Comparison of ENCODE assay signal across 8 mouse cellular contexts in genomic region chr3:54734411-54735246, GRCm38 (mm10). TPM values are rescaled to one million over a fixed set of nuclear protein-coding genes. Genes with fewer than 3 reads are reported as not detected.
DNase-seq lines count a peak whose midpoint lies in the region; ATAC-seq lines count a peak whose summit lies in the region.

No protein-coding gene starts in this region.

- peaks cover 46% of the 10 kb centered on the region for H3K4me1 ChIP-seq in megakaryocyte, embryonic 14.5 days

- peaks cover 63% of the 10 kb centered on the region for H3K36me3 ChIP-seq in megakaryocyte, embryonic 14.5 days (replicated peaks; ENCODE audit: low read length)

- peak; percentile 92 to 96 for DNase-seq in adrenal gland, adult (ENCODE audit: inconsistent age in 2 of 2, low spot score in 1 of 2)
- DNase-seq in embryo, embryonic 10.5 days (ENCODE audit: low spot score): peak; percentile 89
- DNase-seq in gastrocnemius, postnatal 14 days: peak; percentile 89
- DNase-seq in left cerebral cortex, adult 9 months (ENCODE audit: low spot score in 2 of 2): peak; percentile 65 to 85
- DNase-seq in right cerebral cortex, adult 2 months (ENCODE audit: low spot score in 2 of 2): peak; percentile 87 to 88
- peak; percentile 88 for DNase-seq in urinary bladder, postnatal 14 days (ENCODE audit: low spot score)

- H3K27me3 ChIP-seq in megakaryocyte, embryonic 14.5 days (replicated peaks): no peaks in the 10 kb centered on the region

- no peaks in the 10 kb centered on the region for H3K9me3 ChIP-seq in megakaryocyte, embryonic 14.5 days

- peak; percentile 74 for ATAC-seq in inflammation-experienced regulatory T-cells, adult 6 months

- peak overlapping the region; percentile 96 for H3K4me3 ChIP-seq in megakaryocyte, embryonic 14.5 days (replicated peaks)

- intact Hi-C loops in gastrocnemius, postnatal 14 days (cut with DNase I; ENCODE audit: low total_unique reads): loop anchor here (5.0 kb wide), 1 partner anchor 333 kb away; no protein-coding TSS in a partner anchor

RNA-seq across cellular contexts. Expression of gene Exosc8, which starts 0.6 kb away (rescaled TPM):
- 10 to 100 TPM; 10.1 to 11.7 TPM for total RNA-seq in gastrocnemius, postnatal 14 days (2021)
- 100 to 1,000 TPM; 228 to 264 (median 247) TPM for polyA plus RNA-seq in inflammation-experienced regulatory T-cells, adult 6 months (2017; shearing (Covaris generic))
- 33.9 TPM in 1 of 2 replicates, not detected in the other for polyA plus RNA-seq in megakaryocyte, embryonic 14.5 days (2012; ENCODE audit: insufficient read depth, low replicate concordance)

RNA-seq across cellular contexts. Expression of gene Alg5, which starts 0.7 kb away (rescaled TPM):
- 10 to 100 TPM in 1 of 2 experiments, 1 to 10 TPM in 1; 8.1 to 11.7 TPM for total RNA-seq in gastrocnemius, postnatal 14 days (2021)
- polyA plus RNA-seq in inflammation-experienced regulatory T-cells, adult 6 months (2017; shearing (Covaris generic)): 10 to 100 TPM; 71.1 to 93.1 (median 79.9) TPM
- 1.5 TPM in 1 of 2 replicates, not detected in the other for polyA plus RNA-seq in megakaryocyte, embryonic 14.5 days (2012; ENCODE audit: insufficient read depth, low replicate concordance)

RNA-seq across cellular contexts. Expression of gene Gm21958, which starts 20.5 kb away (rescaled TPM):
- not detected for total RNA-seq in gastrocnemius, postnatal 14 days (2021)
- 1 to 10 TPM in 2 of 3 experiments, not detected in 1; 1.1 TPM for polyA plus RNA-seq in inflammation-experienced regulatory T-cells, adult 6 months (2017; shearing (Covaris generic))
- not detected in 2 replicates for polyA plus RNA-seq in megakaryocyte, embryonic 14.5 days (2012; ENCODE audit: insufficient read depth, low replicate concordance)

RNA-seq across cellular contexts. Expression of gene Smad9, which starts 20.8 kb away (rescaled TPM):
- under 1 TPM; 0.11 to 0.39 TPM for total RNA-seq in gastrocnemius, postnatal 14 days (2021)
- not detected for polyA plus RNA-seq in inflammation-experienced regulatory T-cells, adult 6 months (2017; shearing (Covaris generic))
- not detected in 2 replicates for polyA plus RNA-seq in megakaryocyte, embryonic 14.5 days (2012; ENCODE audit: insufficient read depth, low replicate concordance)

RNA-seq across cellular contexts. Expression of gene Supt20, which starts 42.0 kb away (rescaled TPM):
- total RNA-seq in gastrocnemius, postnatal 14 days (2021): 10 to 100 TPM; 13.3 to 15.0 TPM
- 100 to 1,000 TPM; 167 to 260 (median 233) TPM for polyA plus RNA-seq in inflammation-experienced regulatory T-cells, adult 6 months (2017; shearing (Covaris generic))
- polyA plus RNA-seq in megakaryocyte, embryonic 14.5 days (2012; ENCODE audit: insufficient read depth, low replicate concordance): 1.1 TPM in 1 of 2 replicates, not detected in the other

Comparison
In these comparisons a context has a peak if more than half of its experiments do, and no peak if none do; other contexts are left out.
1. Peak in every context shown above with its lines: DNase-seq, ATAC-seq and H3K4me3 ChIP-seq.
2. RNA of gene Alg5, which starts 0.7 kb away (polyA plus RNA-seq): 71.1 to 93.1 TPM in inflammation-experienced regulatory T-cells, adult 6 months; 1.5 TPM in megakaryocyte, embryonic 14.5 days; every median in the first group is over 10 times any median in the second.